Mouse (Mus musculus) kidney, embryonic 16.5 days (tissue): ENCODE measurements around the gene Frmd4a. TPM values are rescaled to one million over a fixed set of nuclear protein-coding genes. Genes with fewer than 3 reads are reported as not detected.
A peak's percentile ranks its signal among the peaks of the same experiment; 100 is the strongest.

Experiments
- ATAC-seq: fragments of 200-750 bp; cut with Nextera tagmentation; 2 replicates; pipeline ENCODE4 v1.8.0; 2017; ENCODE audit warnings: moderate TSS enrichment; ENCODE audit not compliant: low FRiP score, low TSS enrichment
- H3K27ac ChIP-seq: fragments of 300-500 bp; sonication (generic); 2 replicates; pipeline ENCODE4 v1.5.1; 2014; ENCODE audit warnings: low read length
- H3K27me3 ChIP-seq: fragments of 300-500 bp; sonication (generic); 2 replicates; pipeline ENCODE4 v1.6.1; 2014; ENCODE audit warnings: low read length, control low read depth, mixed read lengths; ENCODE audit not compliant: insufficient read depth
- H3K36me3 ChIP-seq: fragments of 300-500 bp; sonication (generic); 2 replicates; pipeline ENCODE4 v1.6.1; 2014; ENCODE audit warnings: low read length, control low read depth, mixed read lengths; ENCODE audit not compliant: insufficient read depth
- H3K4me1 ChIP-seq: fragments of 300-500 bp; sonication (generic); 2 replicates; pipeline ENCODE4 v1.6.1; 2014; ENCODE audit warnings: low read length, control low read depth, mixed read lengths; ENCODE audit not compliant: insufficient read depth
- H3K4me2 ChIP-seq: fragments of 300-500 bp; sonication (generic); replicated peaks from 2 replicates; pipeline ENCODE4 v1.6.1; 2014; ENCODE audit warnings: low read depth, low read length
- H3K4me3 ChIP-seq: fragments of 300-500 bp; sonication (generic); 2 replicates; pipeline ENCODE4 v1.5.1; 2014; ENCODE audit warnings: mild to moderate bottlenecking, low read length
- H3K9ac ChIP-seq: fragments of 300-500 bp; sonication (generic); replicated peaks from 2 replicates; pipeline ENCODE4 v1.6.1; 2014; ENCODE audit warnings: low read length
- H3K9me3 ChIP-seq: fragments of 300-500 bp; sonication (generic); 2 replicates; pipeline ENCODE4 v1.6.1; 2016; ENCODE audit warnings: low read length, control low read depth
- WGBS: fragments of 180-500 bp; shearing (Covaris S2); extraction: QIAGEN DNeasy Blood & Tissue Kit; methylation state at CpG from one replicate; pipeline ENCODE4 v1.1.7; 2014; 5-methylcytosine and 5-hydroxymethylcytosine counted together
- polyA plus RNA-seq: library from polyadenylated mRNA; unstranded; fragments of >200 nt; fragmentation: Nextera tagmentation; extraction: Ambion mirVana; gene quantifications from 2 replicates; pipeline ENCODE4 v1.2.1, GENCODE M21; 2015

The Frmd4a gene
- polyA plus RNA-seq, 1 experiment from 2014 or later: 31.2 TPM

GRCm38 (mm10) chr2:4042009-4042408 is 24.5 kb downstream of the Frmd4a start:
- H3K4me3 ChIP-seq: no peak overlapping the region
- no peak overlapping the region for H3K27ac ChIP-seq
- H3K36me3 ChIP-seq: no peaks in the 10 kb centered on the region
- H3K4me1 ChIP-seq: no peaks in the 10 kb centered on the region
- H3K4me2 ChIP-seq: no peak overlapping the region
- H3K27me3 ChIP-seq: no peaks in the 10 kb centered on the region
- no peak overlapping the region for H3K9ac ChIP-seq
- no peak for ATAC-seq
- 0 out of 2 replicates have a peak, but pooled peaks cover 3% of the 10 kb centered on the region for H3K9me3 ChIP-seq
- 50% methylated on average over 3 of the region's 3 CpGs for WGBS

GRCm38 (mm10) chr2:4055481-4055880 is 38.0 kb downstream of the Frmd4a start:
- Histone ChIP-seq H3K4me1 (no peaks in the 10 kb centered on the region), H3K4me2 (no peak overlapping the region), H3K27ac (no peak overlapping the region), H3K4me3 (no peak overlapping the region), H3K9ac (no peak overlapping the region), H3K27me3 (no peaks in the 10 kb centered on the region), H3K36me3 (no peaks in the 10 kb centered on the region), H3K9me3 (no peaks in the 10 kb centered on the region)
- 79% methylated on average over 2 of the region's 2 CpGs for WGBS
- ATAC-seq: no peak

- ATAC-seq: no peak
- Histone ChIP-seq H3K27me3 (no peaks in the 10 kb centered on the region), H3K9me3 (no peaks in the 10 kb centered on the region), H3K9ac (no peak overlapping the region), H3K36me3 (no peaks in the 10 kb centered on the region), H3K4me3 (no peak overlapping the region), H3K27ac (no peak overlapping the region), H3K4me2 (no peak overlapping the region), H3K4me1 (no peaks in the 10 kb centered on the region)
- WGBS: 39% methylated on average over 2 of the region's 2 CpGs
These were observed 43.2 kb downstream of the Frmd4a start for GRCm38 (mm10) chr2:4060675-4061074.

GRCm38 (mm10) chr2:4071831-4072230 is 54.3 kb downstream of the Frmd4a start:
- ATAC-seq: peak; percentile 42; the same call in 1 of the 2 replicates
- 54% methylated on average over 7 of the region's 7 CpGs for WGBS
- no peaks in the 10 kb centered on the region for H3K9me3 ChIP-seq
- H3K9ac ChIP-seq: no peak overlapping the region
- H3K27me3 ChIP-seq: no peaks in the 10 kb centered on the region
- no peak overlapping the region for H3K27ac ChIP-seq
- no peak overlapping the region for H3K4me2 ChIP-seq
- no peaks in the 10 kb centered on the region for H3K4me1 ChIP-seq
- H3K36me3 ChIP-seq: no peaks in the 10 kb centered on the region
- H3K4me3 ChIP-seq: no peak overlapping the region

- Histone ChIP-seq H3K9ac (no peak overlapping the region), H3K27me3 (no peaks in the 10 kb centered on the region), H3K27ac (no peak overlapping the region), H3K4me1 (no peaks in the 10 kb centered on the region), H3K9me3 (no peaks in the 10 kb centered on the region), H3K4me2 (no peak overlapping the region), H3K4me3 (no peak overlapping the region), H3K36me3 (no peaks in the 10 kb centered on the region)
- WGBS: 71% methylated on average over 6 of the region's 6 CpGs
- ATAC-seq: no peak
These were observed 66.4 kb downstream of the Frmd4a start for GRCm38 (mm10) chr2:4083877-4084276.

GRCm38 (mm10) chr2:4097601-4098000 is 80.1 kb downstream of the Frmd4a start:
- whole genome bisulfite sequencing: 77% methylated on average over 1 of the region's 1 CpGs
- H3K27ac ChIP-seq: no peak overlapping the region
- H3K4me1 ChIP-seq: no peaks in the 10 kb centered on the region
- H3K4me2 ChIP-seq: no peak overlapping the region
- no peaks in the 10 kb centered on the region for H3K36me3 ChIP-seq
- no peak for ATAC-seq
- no peaks in the 10 kb centered on the region for H3K27me3 ChIP-seq
- no peak overlapping the region for H3K9ac ChIP-seq
- H3K4me3 ChIP-seq: no peak overlapping the region
- H3K9me3 ChIP-seq: no peaks in the 10 kb centered on the region

GRCm38 (mm10) chr2:4098948-4099776 is 81.6 kb downstream of the Frmd4a start:
- no peak overlapping the region for H3K4me3 ChIP-seq

GRCm38 (mm10) chr2:4099777-4100104 is 82.2 kb downstream of the Frmd4a start:
- no peak for ATAC-seq
- H3K27me3 ChIP-seq: no peaks in the 10 kb centered on the region
- no peak overlapping the region for H3K27ac ChIP-seq
- no peak overlapping the region for H3K9ac ChIP-seq
- no peaks in the 10 kb centered on the region for H3K4me1 ChIP-seq
- no peak overlapping the region for H3K4me2 ChIP-seq
- no peak overlapping the region for H3K4me3 ChIP-seq
- H3K36me3 ChIP-seq: no peaks in the 10 kb centered on the region
- no peaks in the 10 kb centered on the region for H3K9me3 ChIP-seq

More at GRCm38 (mm10) chr2:4098948-4099776, 81.6 kb downstream of the Frmd4a start:
- no peaks in the 10 kb centered on the region for H3K4me1 ChIP-seq
- 77% methylated on average over 8 of the region's 8 CpGs for WGBS
- no peaks in the 10 kb centered on the region for H3K27me3 ChIP-seq
- no peak for ATAC-seq
- H3K27ac ChIP-seq: no peak overlapping the region
- H3K4me2 ChIP-seq: no peak overlapping the region
- no peaks in the 10 kb centered on the region for H3K36me3 ChIP-seq
- H3K9me3 ChIP-seq: no peaks in the 10 kb centered on the region
- H3K9ac ChIP-seq: no peak overlapping the region

GRCm38 (mm10) chr2:4101370-4101769 is 83.9 kb downstream of the Frmd4a start:
- Histone ChIP-seq H3K27ac (no peak overlapping the region), H3K36me3 (no peaks in the 10 kb centered on the region), H3K4me3 (no peak overlapping the region), H3K9me3 (no peaks in the 10 kb centered on the region), H3K4me2 (no peak overlapping the region), H3K9ac (no peak overlapping the region), H3K27me3 (no peaks in the 10 kb centered on the region), H3K4me1 (no peaks in the 10 kb centered on the region)
- 75% methylated on average over 2 of the region's 2 CpGs for WGBS
- no peak for ATAC-seq

GRCm38 (mm10) chr2:4113303-4113920 is 95.9 kb downstream of the Frmd4a start:
- ATAC-seq: no peak
- Histone ChIP-seq H3K27me3 (no peaks in the 10 kb centered on the region), H3K9me3 (no peaks in the 10 kb centered on the region), H3K4me2 (no peak overlapping the region), H3K9ac (no peak overlapping the region), H3K36me3 (no peaks in the 10 kb centered on the region), H3K4me1 (no peaks in the 10 kb centered on the region), H3K4me3 (no peak overlapping the region), H3K27ac (no peak overlapping the region)
- 72% methylated on average over 7 of the region's 7 CpGs for WGBS
